Mouse (Mus musculus) neutrophil, adult 5-6 weeks (primary cell): ENCODE measurements around the gene Zmiz2. TPM values are rescaled to one million over a fixed set of nuclear protein-coding genes. Genes with fewer than 3 reads are reported as not detected.
"Not testable (repeated sequence)": the region's sequence is repeated elsewhere in the genome, so short reads cannot be mapped to it uniquely, and the experiment has no call there.

ENCODE experiments used
- ATAC-seq: fragments of 151-379, 151-347 bp; 2 replicates; pipeline ENCODE4 v1.8.0; 2017; ENCODE audit warnings: mild to moderate bottlenecking, moderate TSS enrichment; ENCODE audit not compliant: insufficient number of reproducible peaks, poor library complexity, low FRiP score, severe bottlenecking; ENCODE audit errors: extremely low read depth
- total RNA-seq: library from RNA; stranded (forward); fragments of 200-1000 nt; gene quantifications from 2 replicates; pipeline ENCODE4 v1.2.3, GENCODE M21; 2017

Gene Zmiz2
- total RNA-seq: 29.6 and 32.9 TPM in 2 replicates

DNA sequence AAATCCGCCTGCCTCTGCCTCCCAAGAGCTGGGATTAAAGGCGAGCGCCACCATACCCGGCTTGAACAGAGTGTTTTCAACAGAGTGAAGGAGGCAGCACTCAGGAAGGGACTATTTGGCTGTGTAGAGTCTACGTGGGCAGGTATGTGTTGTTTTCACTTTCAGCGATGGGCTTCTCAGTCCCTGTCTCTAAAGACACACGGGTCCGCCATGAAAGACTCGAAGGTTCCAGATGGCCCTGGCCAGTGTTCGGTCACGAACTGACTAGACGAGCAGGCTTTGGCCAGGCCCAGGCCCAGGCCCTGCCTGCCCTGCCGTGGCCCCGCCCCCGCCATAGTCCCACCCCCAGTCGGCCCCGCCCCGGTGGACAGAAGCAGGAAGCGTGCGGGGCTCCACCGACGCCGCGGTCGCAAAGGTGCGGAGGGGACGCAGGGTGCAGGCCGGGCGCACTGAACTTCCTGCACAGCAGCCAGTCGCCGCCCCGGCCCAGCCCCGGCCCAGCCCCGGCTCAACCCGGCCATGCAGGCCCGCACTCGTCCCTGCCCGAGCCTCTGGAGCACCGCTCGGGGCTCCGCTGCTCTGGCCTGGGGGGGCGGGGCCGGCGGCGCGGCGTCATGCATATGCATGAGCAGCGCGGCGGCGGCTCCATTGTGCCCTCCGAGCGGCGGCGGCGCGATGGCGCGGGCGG, at the start of gene Zmiz2:
Gene Zmiz2, plus strand, starts transcription at position 349 of the 688 bp plus-strand sequence.
- peak; percentile 77 for ATAC-seq

DNA sequence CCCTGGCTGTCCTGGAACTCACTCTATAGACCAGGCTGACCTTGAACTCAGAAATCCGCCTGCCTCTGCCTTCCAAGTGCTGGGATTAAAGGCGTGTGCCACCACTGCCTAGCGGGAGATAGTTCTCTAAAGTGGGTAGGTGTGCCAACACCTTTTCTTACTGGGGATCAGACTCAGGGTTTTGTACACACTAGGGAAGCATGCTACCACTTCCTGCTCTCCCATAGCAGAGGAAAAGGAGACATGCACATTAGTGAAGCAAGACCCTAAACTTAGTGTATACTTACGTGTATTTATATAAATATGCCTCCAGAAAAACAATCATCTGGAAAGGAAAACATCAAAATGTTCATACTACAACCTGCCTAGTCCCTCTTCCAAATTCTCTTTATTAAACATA, 42.9 kb upstream of the Zmiz2 start:
- ATAC-seq: no peak

- no peak for ATAC-seq
Observed at GRCm38 (mm10) chr11:6346966-6347365, 41.9 kb upstream of the Zmiz2 start.

DNA sequence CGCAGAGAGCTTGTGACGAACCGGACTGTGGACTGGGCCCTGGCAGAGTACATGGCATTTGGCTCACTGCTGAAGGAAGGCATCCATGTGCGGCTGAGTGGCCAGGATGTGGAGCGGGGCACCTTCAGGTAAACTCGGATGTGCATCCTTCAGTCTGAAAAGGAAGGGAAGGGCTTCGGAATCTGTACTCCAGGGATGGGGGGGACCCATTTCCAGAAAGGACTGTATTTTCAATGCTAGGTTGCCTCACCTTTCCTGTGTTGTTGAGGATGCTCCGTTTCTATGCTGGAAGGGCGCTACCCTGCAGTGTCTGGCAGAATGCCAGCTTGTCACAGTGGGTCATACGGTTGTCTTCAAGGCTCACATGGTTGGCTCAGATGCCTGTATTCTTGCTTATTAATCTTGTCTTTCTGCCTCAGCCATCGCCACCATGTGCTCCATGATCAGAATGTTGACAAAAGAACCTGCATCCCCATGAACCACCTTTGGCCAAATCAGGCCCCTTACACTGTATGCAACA, 40.1 kb upstream of the Zmiz2 start:
- no peak for ATAC-seq

DNA sequence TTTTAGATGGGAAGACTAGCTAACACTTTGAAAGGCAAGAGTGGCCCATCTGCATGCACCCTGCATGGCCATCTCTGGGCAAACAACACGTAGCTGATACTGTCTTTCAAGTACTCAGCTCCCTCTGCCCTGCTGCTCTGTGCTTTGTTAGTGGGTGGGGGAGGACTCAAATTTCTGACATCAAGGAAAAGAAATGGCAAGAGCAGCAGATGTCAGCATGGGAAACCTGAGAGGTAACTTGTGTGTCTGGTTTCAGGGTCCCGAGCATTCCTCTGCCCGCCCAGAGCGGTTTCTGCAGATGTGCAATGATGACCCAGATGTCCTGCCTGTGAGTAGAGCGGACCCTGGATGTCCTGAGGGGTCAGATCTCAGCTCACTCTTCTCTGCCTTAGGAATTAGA, 39.3 kb upstream of the Zmiz2 start:
- ATAC-seq: no peak

DNA sequence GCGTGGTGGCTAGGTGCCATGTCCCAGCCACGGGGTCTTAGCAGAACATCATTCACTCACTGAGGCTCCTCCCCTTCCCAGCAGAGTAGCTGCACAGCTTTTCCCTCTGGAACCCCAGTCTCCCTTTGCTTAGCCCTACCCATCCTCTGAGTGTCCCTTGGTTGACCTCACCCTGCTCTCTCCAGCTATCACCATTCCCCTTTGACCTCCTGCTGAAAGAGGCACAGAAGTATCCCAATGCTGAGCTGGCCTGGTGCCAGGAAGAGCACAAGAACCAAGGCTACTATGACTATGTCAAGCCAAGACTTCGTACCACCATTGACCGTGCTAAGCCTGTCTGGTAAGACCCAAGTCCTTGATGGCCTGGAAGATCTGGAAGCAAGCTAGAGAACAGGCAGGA, 33.8 kb upstream of the Zmiz2 start:
- no peak for ATAC-seq

GRCm38 (mm10) chr11:6364581-6365275, 24.1 kb upstream of the Zmiz2 start:
- ATAC-seq: no peak

DNA sequence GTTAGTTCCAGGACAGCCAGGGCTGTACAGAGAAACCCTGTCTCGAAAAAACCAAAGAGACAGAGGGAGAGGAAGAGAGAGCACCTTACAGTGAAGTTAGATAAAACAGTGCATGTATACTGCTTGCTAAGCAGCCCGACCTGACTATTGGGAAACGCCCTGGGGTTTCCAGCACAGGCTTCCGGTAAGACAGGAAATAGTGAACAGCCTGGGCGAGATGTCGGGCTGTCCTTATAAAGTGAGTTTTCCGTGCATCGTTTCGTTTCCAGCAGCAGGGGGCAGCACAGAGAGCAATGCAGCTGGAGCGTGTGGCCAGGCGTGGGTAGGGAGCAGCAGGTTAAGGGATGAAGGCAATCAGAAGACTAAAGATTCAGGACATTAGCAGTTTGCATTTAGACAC, 23.0 kb upstream of the Zmiz2 start:
- ATAC-seq: peak; percentile 90

GRCm38 (mm10) chr11:6366434-6366833, 22.4 kb upstream of the Zmiz2 start:
- ATAC-seq: no peak

- no peak for ATAC-seq
Observed at GRCm38 (mm10) chr11:6367156-6367555, 21.7 kb upstream of the Zmiz2 start.

DNA sequence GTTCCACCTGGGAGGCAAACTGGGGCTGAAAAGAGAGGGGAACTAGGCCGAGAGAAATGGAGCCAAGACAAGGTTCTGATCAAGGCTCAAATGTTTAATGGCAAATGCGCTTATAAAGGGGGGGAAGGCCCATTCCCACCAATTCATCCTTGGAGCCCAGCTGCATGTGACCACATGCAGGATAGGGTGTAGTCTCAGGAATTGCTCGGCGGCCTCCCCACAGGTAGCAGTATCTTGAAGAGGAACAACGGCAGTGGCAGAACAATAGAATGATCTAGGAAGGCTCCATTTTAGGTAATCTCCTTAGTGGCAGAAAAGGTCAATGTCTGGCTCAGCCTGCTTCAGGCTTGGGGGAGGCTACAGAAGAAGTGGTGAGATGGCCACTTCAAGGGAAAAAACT, 20.9 kb upstream of the Zmiz2 start:
- not testable (repeated sequence) for ATAC-seq

- ATAC-seq: no peak
Observed at GRCm38 (mm10) chr11:6371376-6372155, 17.3 kb upstream of the Zmiz2 start.

GRCm38 (mm10) chr11:6372784-6373183, 16.1 kb upstream of the Zmiz2 start:
- no peak for ATAC-seq

DNA sequence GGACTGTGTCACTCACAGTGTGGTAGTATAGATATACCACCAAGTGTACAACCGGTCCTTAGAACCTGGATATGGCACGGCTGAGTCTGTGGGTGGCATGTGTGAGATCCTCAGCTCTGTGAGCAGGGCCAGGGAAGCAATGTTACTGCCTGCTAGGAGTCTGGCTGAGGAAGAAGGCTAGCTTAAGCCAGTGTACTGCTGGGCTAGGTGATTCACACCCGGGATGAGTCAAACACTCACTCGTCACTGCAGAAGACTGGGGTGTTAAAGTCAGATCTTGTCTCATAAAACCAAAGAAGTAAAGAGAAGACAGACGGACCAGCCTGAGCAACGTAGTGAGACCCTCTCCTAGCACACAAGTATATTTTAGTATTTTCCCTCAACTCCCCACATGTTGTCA, 8.0 kb upstream of the Zmiz2 start:
- ATAC-seq: no peak

- no peak for ATAC-seq
Observed at GRCm38 (mm10) chr11:6388126-6388725, 648 bp upstream of the Zmiz2 start.

DNA sequence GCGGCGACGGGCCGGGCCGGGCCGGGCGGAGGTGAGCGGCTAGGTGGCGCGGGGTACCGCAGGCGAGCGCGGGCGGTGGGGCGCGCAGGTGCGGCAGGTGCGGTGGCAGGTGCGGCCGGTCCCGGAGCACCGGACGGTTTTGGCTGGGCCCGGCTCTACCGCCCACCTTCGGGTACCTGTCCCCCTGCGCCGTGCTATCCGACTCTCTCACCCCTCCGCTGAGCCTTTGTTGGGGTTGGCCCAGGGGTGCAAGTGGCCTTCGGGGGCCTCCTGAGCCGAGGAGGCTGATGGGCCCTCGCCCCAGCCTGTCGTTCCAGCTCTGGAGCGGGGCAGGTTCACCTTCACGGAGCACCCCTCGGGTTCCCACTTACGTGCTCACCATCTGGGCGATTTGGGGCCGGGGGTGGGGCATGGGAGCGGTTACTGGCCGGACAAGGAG, 628 bp downstream of the Zmiz2 start:
- ATAC-seq: no peak

DNA sequence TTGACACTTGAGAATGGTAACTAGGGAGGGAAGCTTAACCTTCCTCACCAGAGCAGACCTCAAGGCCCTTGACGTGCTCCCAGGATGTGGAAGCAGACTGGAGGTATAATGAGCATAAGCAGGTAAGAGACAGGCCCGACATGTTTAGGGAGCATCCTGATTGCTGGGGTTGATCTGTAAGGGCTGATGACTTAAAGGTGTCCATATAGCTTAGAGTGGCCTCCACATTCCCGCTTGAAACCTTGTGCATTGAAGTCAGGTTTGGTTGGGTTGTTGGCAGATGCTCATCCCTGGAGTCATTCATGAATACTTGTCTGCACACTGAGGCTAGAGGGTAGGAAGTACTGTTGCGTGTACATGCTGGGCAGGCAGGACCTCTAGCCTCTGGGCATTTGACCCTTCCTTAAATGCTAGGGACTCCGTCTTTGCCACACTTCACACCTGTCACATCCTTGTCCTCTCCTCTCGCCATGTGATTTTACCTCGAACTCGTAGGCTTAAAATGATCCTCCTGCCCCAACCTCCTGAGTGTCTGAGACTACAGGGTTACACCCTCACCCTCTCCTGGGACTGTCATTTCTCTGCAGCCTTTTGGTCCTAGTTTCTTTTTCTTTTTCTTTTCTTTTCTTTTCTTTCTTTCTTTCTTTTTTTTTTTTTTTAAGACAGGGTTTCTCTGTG, 1.6 kb downstream of the Zmiz2 start:
- no peak for ATAC-seq

DNA sequence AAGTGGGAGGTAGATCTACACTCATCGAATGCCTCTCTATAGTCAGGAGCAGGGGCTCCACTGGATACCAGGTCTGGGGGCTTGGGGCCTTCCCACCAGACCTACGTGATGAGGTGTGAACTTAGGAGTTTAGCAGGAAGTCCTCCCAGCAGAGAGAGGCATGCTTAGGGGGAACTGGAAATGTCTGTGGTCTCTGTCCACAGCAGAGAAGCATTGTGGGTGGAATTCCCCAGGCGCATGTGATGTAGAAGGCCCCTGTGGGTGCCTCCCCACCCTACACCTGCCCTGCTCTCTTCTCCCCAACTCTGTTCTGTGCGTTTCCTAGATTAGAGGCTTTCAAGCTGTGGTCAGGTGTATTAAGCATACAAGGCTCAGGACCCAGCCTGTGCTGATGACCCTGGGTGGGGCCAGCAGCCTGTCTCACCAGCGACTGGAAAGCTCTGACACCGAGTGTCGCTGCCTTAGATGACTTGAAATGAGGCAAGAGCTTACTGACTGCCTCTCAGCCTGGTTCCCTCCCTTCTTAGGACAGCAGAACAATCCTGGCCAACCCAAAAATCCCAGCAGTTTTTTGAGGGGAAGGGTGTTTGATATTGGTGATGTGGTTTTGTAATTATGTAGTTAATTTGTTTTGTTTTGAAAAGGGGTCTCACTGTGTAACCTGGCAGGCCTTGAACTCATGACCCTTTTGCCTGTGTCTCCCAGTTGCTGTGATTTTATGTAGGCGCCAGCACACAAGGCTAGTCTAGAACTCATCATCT, 2.8 kb downstream of the Zmiz2 start:
- ATAC-seq: peak; percentile 39; the same call in 1 of the 2 replicates
